Mouse (Mus musculus) kidney, postnatal 25 days (tissue): ENCODE data around the gene Twf2.

Source experiments
- DNase-seq, 2 experiments: peaks; one replicate each; pipeline ENCODE4 v3.0.0; 2021; ENCODE audit warnings: mixed read lengths in 2 of 2

Twf2 gene

GRCm38 (mm10) chr9:106212594-106212981, 9.7 kb downstream of the Twf2 start:
- no peak for DNase-seq

- DNase-seq: no peak
Measured at GRCm38 (mm10) chr9:106215341-106216125, 12.6 kb downstream of the Twf2 start.

GRCm38 (mm10) chr9:106216971-106217370, 14.1 kb downstream of the Twf2 start:
- DNase-seq: no peak

- no peak for DNase-seq
Measured at GRCm38 (mm10) chr9:106220894-106221523, 18.1 kb downstream of the Twf2 start.

- no peak for DNase-seq
Measured at GRCm38 (mm10) chr9:106222261-106222851, 19.4 kb downstream of the Twf2 start, which contains the start of gene Tlr9. Tlr9 (plus strand) TSS chr9:106222598.

GRCm38 (mm10) chr9:106222994-106223393, 20.1 kb downstream of the Twf2 start:
- DNase-seq: no peak

GRCm38 (mm10) chr9:106225469-106226150, 22.7 kb downstream of the Twf2 start:
- DNase-seq: no peak

- peak; percentile 28 to 65 for DNase-seq
Measured at GRCm38 (mm10) chr9:106226151-106226682, 23.3 kb downstream of the Twf2 start.

GRCm38 (mm10) chr9:106227790-106228429, 25.0 kb downstream of the Twf2 start:
- no peak for DNase-seq

- no peak for DNase-seq
Measured at GRCm38 (mm10) chr9:106230051-106230733, 27.3 kb downstream of the Twf2 start.

- no peak for DNase-seq
Measured at GRCm38 (mm10) chr9:106230734-106231106, 27.8 kb downstream of the Twf2 start.

GRCm38 (mm10) chr9:106231220-106231619, 28.3 kb downstream of the Twf2 start:
- no peak for DNase-seq

GRCm38 (mm10) chr9:106231816-106232215, 28.9 kb downstream of the Twf2 start:
- no peak for DNase-seq

- no peak for DNase-seq
Measured at GRCm38 (mm10) chr9:106232956-106233355, 30.0 kb downstream of the Twf2 start.

GRCm38 (mm10) chr9:106233953-106234352, 31.0 kb downstream of the Twf2 start:
- no peak for DNase-seq

GRCm38 (mm10) chr9:106235194-106235830, 32.4 kb downstream of the Twf2 start:
- DNase-seq: peak; percentile 47 to 91

- peak; percentile 70 to 89 for DNase-seq
Measured at GRCm38 (mm10) chr9:106236156-106236817, 33.4 kb downstream of the Twf2 start.

- peak; percentile 34 to 81 for DNase-seq
Measured at GRCm38 (mm10) chr9:106236818-106237211, 33.9 kb downstream of the Twf2 start.

- no peak for DNase-seq
Measured at GRCm38 (mm10) chr9:106237401-106237800, 34.5 kb downstream of the Twf2 start.

GRCm38 (mm10) chr9:106237878-106238277, 35.0 kb downstream of the Twf2 start:
- DNase-seq: no peak
